8 mouse cellular contexts compared by ENCODE assay signal in genomic region chr9:69468991-69469390, GRCm38 (mm10). TPM values are rescaled to one million over a fixed set of nuclear protein-coding genes. Genes with fewer than 3 reads are reported as not detected.
DNase-seq lines count a peak whose midpoint lies in the region; ATAC-seq lines count a peak whose summit lies in the region.

No protein-coding gene starts in this region.

- H3K9me3 ChIP-seq in kidney, embryonic 16.5 days (ENCODE audit: low read length), result no peaks in the 10 kb centered on the region
- H3K9me3 ChIP-seq in midbrain, embryonic 13.5 days, result no peaks in the 10 kb centered on the region

- ATAC-seq in kidney, embryonic 16.5 days (ENCODE audit: low FRiP score, low TSS enrichment), result peak; percentile 76
- ATAC-seq in midbrain, embryonic 13.5 days, result peak; percentile 83

- H3K4me2 ChIP-seq in kidney, embryonic 16.5 days (replicated peaks; ENCODE audit: low read depth, low read length), result no peak overlapping the region
- H3K4me2 ChIP-seq in midbrain, embryonic 13.5 days (replicated peaks), result peak overlapping the region; percentile 13; the same call in 1 of the 2 replicates

- peak overlapping the region; percentile 85 for H3K27ac ChIP-seq in kidney, embryonic 16.5 days (ENCODE audit: low read length)
- peak overlapping the region; percentile 32; the same call in 1 of the 2 replicates for H3K27ac ChIP-seq in midbrain, embryonic 13.5 days

- H3K9ac ChIP-seq in kidney, embryonic 16.5 days (replicated peaks; ENCODE audit: low read length), result 0 out of 2 replicates have a peak overlapping the region, but pooled peaks have one; percentile 35
- peak overlapping the region; percentile 36 for H3K9ac ChIP-seq in midbrain, embryonic 13.5 days (replicated peaks)

- H3K27me3 ChIP-seq in kidney, embryonic 16.5 days (ENCODE audit: insufficient read depth, low read length), result no peaks in the 10 kb centered on the region
- peaks cover 7% of the 10 kb centered on the region; the same call in 1 of the 2 replicates for H3K27me3 ChIP-seq in midbrain, embryonic 13.5 days

- peaks cover 82% of the 10 kb centered on the region for H3K4me1 ChIP-seq in kidney, embryonic 16.5 days (ENCODE audit: insufficient read depth, low read length)
- peaks cover 33% of the 10 kb centered on the region for H3K4me1 ChIP-seq in midbrain, embryonic 13.5 days (replicated peaks)

- DNase-seq in 3T3-L1 (ENCODE audit: low read depth, low spot score), result peak; percentile 97
- peak; percentile 82 for DNase-seq in adrenal gland, adult 8-10 months
- peak; percentile 31 for DNase-seq in gastrocnemius, postnatal 10 days
- DNase-seq in natural killer cell, adult 2 months (ENCODE audit: low spot score in 2 of 2), result no peak
- DNase-seq in cerebellum, adult 9-10 months, result no peak
- no peak for DNase-seq in cerebellum, adult 9-11 months

- H3K4me3 ChIP-seq in kidney, embryonic 16.5 days (ENCODE audit: low read length), result no peak overlapping the region
- no peak overlapping the region for H3K4me3 ChIP-seq in midbrain, embryonic 13.5 days (replicated peaks)

- H3K36me3 ChIP-seq in kidney, embryonic 16.5 days (ENCODE audit: insufficient read depth, low read length), result peaks cover 15% of the 10 kb centered on the region; the same call in 1 of the 2 replicates
- no peaks in the 10 kb centered on the region for H3K36me3 ChIP-seq in midbrain, embryonic 13.5 days

- 12% methylated on average over 9 of the region's 9 CpGs for WGBS in kidney, embryonic 16.5 days
- WGBS in midbrain, embryonic 13.5 days, result 5% methylated on average over 9 of the region's 9 CpGs

RNA-seq across cellular contexts. Expression of gene Anxa2, which starts 15.6 kb away (rescaled TPM):
- total RNA-seq in adrenal gland, adult 8-10 months (2022), result 100 to 1,000 TPM; 281 to 586 (median 466) TPM
- total RNA-seq in gastrocnemius, postnatal 10 days (2021), result 100 to 1,000 TPM; 142 to 185 TPM
- polyA plus RNA-seq in kidney, embryonic 16.5 days (2015; fragmentation: Nextera tagmentation; extraction: Ambion mirVana), result 669 and 753 TPM in 2 replicates
- polyA plus RNA-seq in midbrain, embryonic 13.5 days (2015; fragmentation: Nextera tagmentation; extraction: Ambion mirVana), result 96.0 and 115 TPM in 2 replicates

Comparison
In these comparisons a context has a peak if more than half of its experiments do, and no peak if none do; other contexts are left out.
1. DNase-seq: peak in 3T3-L1 (single experiment), adrenal gland, adult 8-10 months (single experiment) and gastrocnemius, postnatal 10 days (single experiment); none in natural killer cell, adult 2 months (0 of 2), cerebellum, adult 9-10 months (single experiment) and cerebellum, adult 9-11 months (single experiment).